12 mouse cellular contexts compared by ENCODE assay signal in the genomic region with DNA sequence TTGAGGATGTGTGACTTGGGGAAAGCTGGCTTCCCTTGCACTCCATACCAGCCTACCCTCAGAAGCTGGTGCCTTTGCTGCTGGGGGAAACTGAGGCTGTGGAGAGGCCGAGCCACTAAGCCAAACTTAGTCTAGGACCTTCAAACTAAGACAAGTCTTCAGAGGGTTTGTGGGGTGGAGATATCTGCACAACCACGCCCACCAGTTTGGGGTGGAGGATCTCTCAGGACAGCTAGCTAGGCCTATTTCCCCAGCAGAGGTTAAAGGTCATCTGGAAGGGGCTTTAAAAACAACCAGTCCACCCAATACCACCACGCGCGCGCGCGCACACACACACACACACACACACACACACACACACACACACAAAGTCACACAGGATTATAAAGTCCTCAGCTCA. TPM values are rescaled to one million over a fixed set of nuclear protein-coding genes. Genes with fewer than 3 reads are reported as not detected.
A peak's percentile ranks its signal among the peaks of the same experiment; 100 is the strongest.
DNase-seq lines count a peak whose midpoint lies in the region; ATAC-seq and TF ChIP-seq lines count a peak whose summit lies in the region.
"Had no signal": no experiment of that assay in that cellular context is flagged by ENCODE, and none has a peak within 500 bp of the region (broad histone marks: within the 10 kb centered on the region; RNA-seq: fewer than 3 reads in every experiment).

No protein-coding gene starts in this region.

- no peak overlapping the region for H3K9ac ChIP-seq in heart, postnatal 0 days (replicated peaks; ENCODE audit: low read depth, low read length)
- no peak overlapping the region for H3K9ac ChIP-seq in neural tube, embryonic 12.5 days
- no peak overlapping the region for H3K9ac ChIP-seq in hindbrain, embryonic 15.5 days
- H3K9ac ChIP-seq in stomach, postnatal 0 days (ENCODE audit: low read length): peak overlapping the region; percentile 62; the same call in 1 of the 2 replicates
- H3K9ac ChIP-seq: liver, embryonic 15.5 days had no signal

- no peak for DNase-seq in heart, postnatal 0 days (ENCODE audit: low spot score)
- no peak for DNase-seq in heart, postnatal 10 days
- DNase-seq in neural tube, embryonic 10.5 days (ENCODE audit: extremely low spot score, low spot score): no peak
- DNase-seq in stomach, postnatal 0 days (ENCODE audit: low spot score): no peak
- no peak for DNase-seq in MN1 (ENCODE audit: low spot score)
- DNase-seq in layer of hippocampus, adult 18-20 months (ENCODE audit: low spot score in 2 of 2): no peak
- DNase-seq: adrenal gland, postnatal 25 days; cerebellum, adult 9-10 months had no signal

- intact Hi-C loops in heart, postnatal 10 days (cut with DNase I): no loop called here

- no peak for ATAC-seq in heart, postnatal 0 days (ENCODE audit: insufficient read depth, low read depth)
- no peak for ATAC-seq in neural tube, embryonic 12.5 days (ENCODE audit: low FRiP score, low read depth)
- no peak for ATAC-seq in hindbrain, embryonic 15.5 days (ENCODE audit: low FRiP score, low read depth)
- ATAC-seq in stomach, postnatal 0 days (ENCODE audit: low FRiP score, low TSS enrichment): no peak

- no peak for TF ChIP-seq EP300 in heart, postnatal 0 days (IDR thresholded peaks at IDR 0.05; ENCODE audit: low read depth)
- no peak for TF ChIP-seq EP300 in stomach, postnatal 0 days (optimal IDR thresholded peaks at IDR 0.05)

- no peaks in the 10 kb centered on the region for H3K9me3 ChIP-seq in heart, postnatal 0 days (replicated peaks; ENCODE audit: control insufficient read depth, low read length)
- no peaks in the 10 kb centered on the region for H3K9me3 ChIP-seq in neural tube, embryonic 12.5 days
- no peaks in the 10 kb centered on the region for H3K9me3 ChIP-seq in hindbrain, embryonic 15.5 days
- H3K9me3 ChIP-seq in stomach, postnatal 0 days (ENCODE audit: control insufficient read depth, low read length): no peaks in the 10 kb centered on the region
- H3K9me3 ChIP-seq: liver, embryonic 15.5 days had no signal

- H3K4me1 ChIP-seq in heart, postnatal 0 days (ENCODE audit: control insufficient read depth, insufficient read depth): no peaks in the 10 kb centered on the region
- H3K4me1 ChIP-seq in neural tube, embryonic 12.5 days: peaks cover 11% of the 10 kb centered on the region
- H3K4me1 ChIP-seq in hindbrain, embryonic 15.5 days (replicated peaks): peaks cover 8% of the 10 kb centered on the region
- no peaks in the 10 kb centered on the region for H3K4me1 ChIP-seq in stomach, postnatal 0 days (replicated peaks; ENCODE audit: control insufficient read depth, insufficient read depth)
- H3K4me1 ChIP-seq: liver, embryonic 15.5 days had no signal

- H3K27me3 ChIP-seq in heart, postnatal 0 days (ENCODE audit: control insufficient read depth, insufficient read depth, low read length): peaks cover 8% of the 10 kb centered on the region; the same call in 1 of the 2 replicates
- H3K27me3 ChIP-seq in neural tube, embryonic 12.5 days (replicated peaks): peaks cover 39% of the 10 kb centered on the region
- peaks cover 32% of the 10 kb centered on the region for H3K27me3 ChIP-seq in hindbrain, embryonic 15.5 days
- no peaks in the 10 kb centered on the region for H3K27me3 ChIP-seq in stomach, postnatal 0 days (ENCODE audit: control insufficient read depth, insufficient read depth, low read length)

- no peak overlapping the region for H3K27ac ChIP-seq in heart, postnatal 0 days (ENCODE audit: low read depth)
- H3K27ac ChIP-seq in neural tube, embryonic 12.5 days: no peak overlapping the region
- H3K27ac ChIP-seq in hindbrain, embryonic 15.5 days (replicated peaks): no peak overlapping the region
- H3K27ac ChIP-seq in stomach, postnatal 0 days (replicated peaks): no peak overlapping the region
- H3K27ac ChIP-seq: liver, embryonic 15.5 days had no signal

- no peak overlapping the region for H3K4me3 ChIP-seq in heart, postnatal 0 days (ENCODE audit: low read depth, low read length)
- peak overlapping the region; percentile 51 for H3K4me3 ChIP-seq in neural tube, embryonic 12.5 days
- no peak overlapping the region for H3K4me3 ChIP-seq in hindbrain, embryonic 15.5 days
- H3K4me3 ChIP-seq in stomach, postnatal 0 days (ENCODE audit: low read depth, low read length): peak overlapping the region; percentile 57; the same call in 1 of the 2 replicates

- TF ChIP-seq CTCF in heart, postnatal 0 days (IDR thresholded peaks at IDR 0.05; ENCODE audit: low read depth): no peak
- TF ChIP-seq CTCF in stomach, postnatal 0 days (IDR thresholded peaks at IDR 0.05; ENCODE audit: low read depth): no peak

- 61% methylated on average over 8 of the region's 8 CpGs for WGBS in heart, postnatal 0 days
- WGBS in neural tube, embryonic 12.5 days: 83% methylated on average over 8 of the region's 8 CpGs
- 79% methylated on average over 8 of the region's 8 CpGs for WGBS in hindbrain, embryonic 15.5 days
- WGBS in stomach, postnatal 0 days: 73% methylated on average over 8 of the region's 8 CpGs

- no peaks in the 10 kb centered on the region for H3K36me3 ChIP-seq in heart, postnatal 0 days (replicated peaks; ENCODE audit: control insufficient read depth, insufficient read depth, low read length)
- H3K36me3 ChIP-seq in neural tube, embryonic 12.5 days: no peaks in the 10 kb centered on the region
- H3K36me3 ChIP-seq in hindbrain, embryonic 15.5 days: no peaks in the 10 kb centered on the region
- H3K36me3 ChIP-seq in stomach, postnatal 0 days (ENCODE audit: control insufficient read depth, insufficient read depth, low read length): no peaks in the 10 kb centered on the region
- H3K36me3 ChIP-seq: liver, embryonic 15.5 days had no signal

- peak overlapping the region; percentile 90; the same call in 1 of the 2 replicates for H3K4me2 ChIP-seq in heart, postnatal 0 days (ENCODE audit: low read depth, low read length)
- H3K4me2 ChIP-seq in neural tube, embryonic 12.5 days (replicated peaks): peak overlapping the region; percentile 89
- H3K4me2 ChIP-seq in hindbrain, embryonic 15.5 days: peak overlapping the region; percentile 85
- peak overlapping the region; percentile 87 for H3K4me2 ChIP-seq in stomach, postnatal 0 days (replicated peaks; ENCODE audit: low read depth)

RNA-seq across cellular contexts. Expression of a gene that starts 11.5 kb away (rescaled TPM):
- 8.0 and 24.0 TPM in 2 replicates for total RNA-seq in heart, postnatal 0 days (2014; rRNA removed; ENCODE audit: low replicate concordance)
- 3.6 and 4.1 TPM in 2 replicates for polyA plus RNA-seq in heart, postnatal 0 days (2015; fragmentation: Nextera tagmentation; extraction: Ambion mirVana)
- total RNA-seq in heart, postnatal 10 days (2021): 1 to 10 TPM; 3.1 to 4.9 TPM
- polyA plus RNA-seq in neural tube, embryonic 12.5 days (2016; fragmentation: Nextera tagmentation; extraction: Ambion mirVana): 9.8 and 11.3 TPM in 2 replicates
- 1.9 and 2.4 TPM in 2 replicates for polyA plus RNA-seq in hindbrain, embryonic 15.5 days (2015; fragmentation: Nextera tagmentation; extraction: Ambion mirVana)
- polyA plus RNA-seq in stomach, postnatal 0 days (2015; fragmentation: Nextera tagmentation; extraction: Ambion mirVana): 1.8 and 2.0 TPM in 2 replicates
- total RNA-seq in layer of hippocampus, adult 18-20 months (2021): 1 to 10 TPM in 1 of 2 experiments, under 1 TPM in 1; 0.94 to 1.9 TPM
- total RNA-seq: neutrophil, adult 5-6 weeks had no signal
- polyA plus RNA-seq: liver, embryonic 15.5 days had no signal

RNA-seq across cellular contexts. Expression of a gene that starts 16.1 kb away (rescaled TPM):
- total RNA-seq in heart, postnatal 0 days (2014; rRNA removed; ENCODE audit: low replicate concordance): 16.2 and 20.0 TPM in 2 replicates
- polyA plus RNA-seq in heart, postnatal 0 days (2015; fragmentation: Nextera tagmentation; extraction: Ambion mirVana): 12.4 and 13.0 TPM in 2 replicates
- 10 to 100 TPM; 12.0 to 13.5 TPM for total RNA-seq in heart, postnatal 10 days (2021)
- polyA plus RNA-seq in neural tube, embryonic 12.5 days (2016; fragmentation: Nextera tagmentation; extraction: Ambion mirVana): 38.0 and 41.3 TPM in 2 replicates
- polyA plus RNA-seq in hindbrain, embryonic 15.5 days (2015; fragmentation: Nextera tagmentation; extraction: Ambion mirVana): 43.3 and 44.5 TPM in 2 replicates
- 17.2 and 19.6 TPM in 2 replicates for polyA plus RNA-seq in stomach, postnatal 0 days (2015; fragmentation: Nextera tagmentation; extraction: Ambion mirVana)
- 10 to 100 TPM; 40.2 to 43.3 TPM for total RNA-seq in layer of hippocampus, adult 18-20 months (2021)

RNA-seq across cellular contexts. Expression of a gene that starts 38.6 kb away (rescaled TPM):
- 67.2 and 89.9 TPM in 2 replicates for total RNA-seq in heart, postnatal 0 days (2014; rRNA removed; ENCODE audit: low replicate concordance)
- polyA plus RNA-seq in heart, postnatal 0 days (2015; fragmentation: Nextera tagmentation; extraction: Ambion mirVana): 83.4 and 87.8 TPM in 2 replicates
- total RNA-seq in heart, postnatal 10 days (2021): 10 to 100 TPM; 41.3 to 41.9 TPM
- 111 and 119 TPM in 2 replicates for polyA plus RNA-seq in neural tube, embryonic 12.5 days (2016; fragmentation: Nextera tagmentation; extraction: Ambion mirVana)
- polyA plus RNA-seq in hindbrain, embryonic 15.5 days (2015; fragmentation: Nextera tagmentation; extraction: Ambion mirVana): 99.8 and 110 TPM in 2 replicates
- 52.4 and 53.3 TPM in 2 replicates for polyA plus RNA-seq in stomach, postnatal 0 days (2015; fragmentation: Nextera tagmentation; extraction: Ambion mirVana)
- total RNA-seq in layer of hippocampus, adult 18-20 months (2021): 10 to 100 TPM; 32.1 to 32.5 TPM

RNA-seq across cellular contexts. Expression of a gene that starts 42.8 kb away (rescaled TPM):
- total RNA-seq in heart, postnatal 0 days (2014; rRNA removed; ENCODE audit: low replicate concordance): 1.5 and 4.1 TPM in 2 replicates
- 1.9 and 2.0 TPM in 2 replicates for polyA plus RNA-seq in heart, postnatal 0 days (2015; fragmentation: Nextera tagmentation; extraction: Ambion mirVana)
- 1 to 10 TPM in 1 of 2 experiments, under 1 TPM in 1; 0.93 to 1.7 TPM for total RNA-seq in heart, postnatal 10 days (2021)
- polyA plus RNA-seq in neural tube, embryonic 12.5 days (2016; fragmentation: Nextera tagmentation; extraction: Ambion mirVana): 2.0 and 2.6 TPM in 2 replicates
- polyA plus RNA-seq in hindbrain, embryonic 15.5 days (2015; fragmentation: Nextera tagmentation; extraction: Ambion mirVana): 1.3 and 1.8 TPM in 2 replicates
- polyA plus RNA-seq in stomach, postnatal 0 days (2015; fragmentation: Nextera tagmentation; extraction: Ambion mirVana): 2.0 and 2.5 TPM in 2 replicates
- 1 to 10 TPM; 4.9 to 5.2 TPM for total RNA-seq in layer of hippocampus, adult 18-20 months (2021)
- total RNA-seq: neutrophil, adult 5-6 weeks had no signal
- polyA plus RNA-seq: liver, embryonic 15.5 days had no signal

Comparison
In these comparisons a context has a peak if more than half of its experiments do, and no peak if none do; other contexts are left out.
1. H3K4me3 ChIP-seq: peak in neural tube, embryonic 12.5 days (single experiment) and stomach, postnatal 0 days (single experiment); none in heart, postnatal 0 days (single experiment) and hindbrain, embryonic 15.5 days (single experiment).
2. Peak in every context shown above with its lines, with median percentiles within 50 percentile points of each other: H3K4me2 ChIP-seq.